Mouse (Mus musculus): ENCODE results near the gene Gm42715. TPM values are rescaled to one million over a fixed set of nuclear protein-coding genes. Genes with fewer than 3 reads are reported as not detected.
A peak's percentile ranks its signal among the peaks of the same experiment; 100 is the strongest.
"Not testable (repeated sequence)": the region's sequence is repeated elsewhere in the genome, so short reads cannot be mapped to it uniquely, and the experiment has no call there.

The Gm42715 gene
- 10 to 100 TPM; 22.6 to 29.7 (median 25.3) TPM for polyA plus RNA-seq (2017; shearing (Covaris generic))

- no peak for ATAC-seq
These were observed at the start of gene Gm42715 for GRCm38 (mm10) chr7:127519284-127519683. TSS of gene Gm42715 (plus strand) at chr7:127519584.

- no peak for ATAC-seq
These were observed 49.2 kb upstream of the Gm42715 start for GRCm38 (mm10) chr7:127470011-127470715.

GRCm38 (mm10) chr7:127470743-127471645 is 48.4 kb upstream of the Gm42715 start:
- peak; percentile 93 for ATAC-seq

GRCm38 (mm10) chr7:127471646-127472010 is 47.8 kb upstream of the Gm42715 start:
- ATAC-seq, result no peak

- ATAC-seq, result no peak
These were observed 47.3 kb upstream of the Gm42715 start for GRCm38 (mm10) chr7:127472060-127472459.

- no peak for ATAC-seq
These were observed 45.7 kb upstream of the Gm42715 start for GRCm38 (mm10) chr7:127473705-127474104.

- ATAC-seq, result no peak
These were observed 44.9 kb upstream of the Gm42715 start for GRCm38 (mm10) chr7:127474378-127475070.

- ATAC-seq, result no peak
These were observed 44.1 kb upstream of the Gm42715 start for GRCm38 (mm10) chr7:127475186-127475740.

GRCm38 (mm10) chr7:127476336-127476735 is 43.0 kb upstream of the Gm42715 start:
- no peak for ATAC-seq

GRCm38 (mm10) chr7:127476855-127477254 is 42.5 kb upstream of the Gm42715 start:
- ATAC-seq, result no peak

GRCm38 (mm10) chr7:127477687-127478634 is 41.4 kb upstream of the Gm42715 start:
- ATAC-seq, result peak; percentile 82

GRCm38 (mm10) chr7:127478635-127479317 is 40.6 kb upstream of the Gm42715 start, which contains the start of gene Fbrs:
TSS of gene Fbrs (plus strand) at chr7:127479199.
- peak; percentile 27 for ATAC-seq

GRCm38 (mm10) chr7:127479318-127480225 is 39.8 kb upstream of the Gm42715 start:
- ATAC-seq, result no peak

- ATAC-seq, result no peak
These were observed 39.1 kb upstream of the Gm42715 start for GRCm38 (mm10) chr7:127480321-127480720.

GRCm38 (mm10) chr7:127485416-127485815 is 34.0 kb upstream of the Gm42715 start:
- no peak for ATAC-seq

GRCm38 (mm10) chr7:127488364-127488763 is 31.0 kb upstream of the Gm42715 start:
- ATAC-seq, result not testable (repeated sequence)

- ATAC-seq, result no peak
These were observed 29.4 kb upstream of the Gm42715 start for GRCm38 (mm10) chr7:127489982-127490381.

- no peak for ATAC-seq
These were observed 27.5 kb upstream of the Gm42715 start for GRCm38 (mm10) chr7:127491846-127492245.

GRCm38 (mm10) chr7:127494648-127495047 is 24.7 kb upstream of the Gm42715 start:
- no peak for ATAC-seq

- no peak for ATAC-seq
These were observed 22.0 kb upstream of the Gm42715 start for GRCm38 (mm10) chr7:127497382-127497781.
